Mouse (Mus musculus): ENCODE results near the gene Adgrd1. TPM values are rescaled to one million over a fixed set of nuclear protein-coding genes. Genes with fewer than 3 reads are reported as not detected.
A peak's percentile ranks its signal among the peaks of the same experiment; 100 is the strongest.

Adgrd1 gene
- polyA plus RNA-seq, 1 experiment from 2014 or later = 0.24 TPM

- no peak overlapping the region for H3K4me3 ChIP-seq
- no peak overlapping the region for H3K9ac ChIP-seq
- H3K27me3 ChIP-seq = no peaks in the 10 kb centered on the region
- no peak overlapping the region for H3K4me2 ChIP-seq (replicated peaks)
- H3K9me3 ChIP-seq = no peaks in the 10 kb centered on the region
- H3K36me3 ChIP-seq = no peaks in the 10 kb centered on the region
- H3K4me1 ChIP-seq = peaks cover 28% of the 10 kb centered on the region
- H3K27ac ChIP-seq = no peak overlapping the region
- 57% methylated on average over 7 of the region's 7 CpGs for WGBS
- no peak for ATAC-seq (ENCODE audit: low FRiP score, low read depth)
These were observed 69.0 kb downstream of the Adgrd1 start for GRCm38 (mm10) chr5:129165595-129165994.

DNA sequence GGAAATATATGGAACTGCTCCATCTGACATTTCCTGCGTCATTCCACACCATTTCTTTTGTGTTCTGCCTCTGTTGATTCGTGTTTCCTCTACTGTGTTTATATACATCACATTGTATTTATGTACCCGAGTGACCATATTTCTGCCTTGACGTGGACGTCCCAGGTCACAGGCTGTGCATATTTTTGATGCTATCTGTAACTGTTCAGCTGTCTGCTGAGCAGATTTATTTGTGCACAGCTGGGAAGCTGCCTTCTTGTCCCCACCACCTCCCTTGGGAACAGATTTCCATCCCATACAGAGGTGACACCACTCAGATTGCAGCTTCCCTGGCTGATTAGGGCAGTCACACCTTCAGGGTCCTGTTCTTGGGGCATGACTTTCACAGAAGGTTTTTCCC lies 72.5 kb downstream of the Adgrd1 start:
- Histone ChIP-seq H3K27me3 (no peaks in the 10 kb centered on the region), H3K4me1 (peaks cover 23% of the 10 kb centered on the region), H3K4me2 (replicated peaks) (no peak overlapping the region), H3K4me3 (no peak overlapping the region), H3K9ac (no peak overlapping the region), H3K36me3 (no peaks in the 10 kb centered on the region), H3K9me3 (no peaks in the 10 kb centered on the region), H3K27ac (no peak overlapping the region)
- no peak for ATAC-seq (ENCODE audit: low FRiP score, low read depth)
- 52% methylated on average over 5 of the region's 5 CpGs for WGBS

DNA sequence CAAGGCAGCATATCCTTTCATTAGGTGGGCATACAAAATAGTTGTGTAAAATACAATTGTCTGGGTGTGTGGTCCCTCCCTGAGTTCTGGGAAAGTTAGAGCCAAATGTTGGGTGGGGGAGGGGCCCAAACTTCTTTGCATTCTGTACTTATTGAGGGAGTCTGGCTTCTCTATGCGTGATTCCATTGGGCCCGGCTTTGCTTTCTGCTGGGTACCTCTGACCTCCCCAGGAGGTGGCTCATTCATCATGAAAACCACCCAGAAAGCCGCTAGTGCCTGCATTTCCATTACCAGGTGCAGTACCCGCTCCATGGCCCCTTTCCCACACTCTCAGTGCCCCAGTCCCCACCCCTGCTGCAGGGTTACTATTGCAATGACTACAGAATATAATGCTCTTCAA lies 73.0 kb downstream of the Adgrd1 start:
- Histone ChIP-seq H3K27me3 (no peaks in the 10 kb centered on the region), H3K27ac (no peak overlapping the region), H3K9me3 (no peaks in the 10 kb centered on the region), H3K36me3 (no peaks in the 10 kb centered on the region), H3K4me2 (replicated peaks) (no peak overlapping the region), H3K4me1 (peaks cover 18% of the 10 kb centered on the region), H3K9ac (no peak overlapping the region), H3K4me3 (no peak overlapping the region)
- WGBS = 7% methylated on average over 4 of the region's 4 CpGs
- ATAC-seq (ENCODE audit: low FRiP score, low read depth) = no peak

GRCm38 (mm10) chr5:129172533-129172932 lies 76.0 kb downstream of the Adgrd1 start:
- Histone ChIP-seq H3K4me3 (no peak overlapping the region), H3K9me3 (no peaks in the 10 kb centered on the region), H3K9ac (no peak overlapping the region), H3K36me3 (no peaks in the 10 kb centered on the region), H3K27ac (no peak overlapping the region), H3K4me1 (peaks cover 11% of the 10 kb centered on the region), H3K4me2 (replicated peaks) (no peak overlapping the region), H3K27me3 (no peaks in the 10 kb centered on the region)
- ATAC-seq (ENCODE audit: low FRiP score, low read depth) = no peak
- WGBS = 79% methylated on average over 6 of the region's 6 CpGs

- H3K9me3 ChIP-seq = no peaks in the 10 kb centered on the region
- no peak overlapping the region for H3K4me2 ChIP-seq (replicated peaks)
- H3K27me3 ChIP-seq = peaks cover 2% of the 10 kb centered on the region; the same call in 1 of the 2 replicates
- no peak for ATAC-seq (ENCODE audit: low FRiP score, low read depth)
- no peak overlapping the region for H3K4me3 ChIP-seq
- H3K9ac ChIP-seq = no peak overlapping the region
- H3K36me3 ChIP-seq = no peaks in the 10 kb centered on the region
- H3K4me1 ChIP-seq = no peaks in the 10 kb centered on the region
- H3K27ac ChIP-seq = no peak overlapping the region
- WGBS = 50% methylated on average over 3 of the region's 3 CpGs
These were observed 79.4 kb downstream of the Adgrd1 start for GRCm38 (mm10) chr5:129175925-129176324.

DNA sequence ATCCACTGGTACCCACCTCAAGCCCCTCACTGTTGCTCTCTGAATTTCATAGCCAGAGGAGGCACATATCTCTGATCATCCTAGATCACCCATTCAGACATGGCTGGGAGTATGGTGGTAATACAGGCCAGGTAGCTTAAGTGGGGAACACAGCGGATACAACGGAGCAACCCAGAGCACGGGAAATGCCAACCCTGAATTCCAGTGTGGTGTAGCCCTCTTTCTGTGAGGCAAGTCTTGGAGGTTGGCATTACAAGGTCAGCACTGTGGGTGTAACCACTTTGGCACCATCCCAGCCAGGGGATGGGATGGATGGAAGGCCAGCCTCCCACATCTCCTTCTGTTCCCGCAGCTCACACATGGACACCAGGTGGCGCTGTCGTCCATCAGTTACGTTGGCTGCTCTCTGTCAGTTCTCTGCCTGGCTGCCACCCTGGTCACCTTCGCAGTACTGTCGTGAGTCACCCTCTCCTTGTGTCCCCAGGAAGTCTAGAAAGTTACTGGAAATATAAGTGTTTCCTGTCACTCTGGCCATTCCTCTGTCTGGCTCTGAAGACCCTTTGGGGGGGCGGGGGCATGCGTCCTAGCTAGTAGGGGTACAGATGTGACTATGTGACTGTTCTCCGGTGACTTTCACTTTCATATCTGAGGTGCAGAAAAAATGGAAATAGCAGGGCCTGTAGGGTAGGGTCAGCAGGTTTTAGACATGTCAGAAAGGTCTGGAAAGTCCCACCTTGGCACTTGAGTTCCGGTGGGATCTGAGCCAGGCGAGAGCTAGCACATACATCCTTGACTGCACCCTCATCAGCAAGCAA lies 81.4 kb downstream of the Adgrd1 start:
- Histone ChIP-seq H3K4me3 (no peak overlapping the region), H3K4me2 (replicated peaks) (0 out of 2 replicates have a peak overlapping the region, but pooled peaks have one; percentile 25), H3K9ac (no peak overlapping the region), H3K4me1 (no peaks in the 10 kb centered on the region), H3K27me3 (peaks cover 20% of the 10 kb centered on the region), H3K27ac (no peak overlapping the region), H3K9me3 (no peaks in the 10 kb centered on the region), H3K36me3 (no peaks in the 10 kb centered on the region)
- ATAC-seq (ENCODE audit: low FRiP score, low read depth) = peak; percentile 44
- 49% methylated on average over 14 of the region's 14 CpGs for WGBS

GRCm38 (mm10) chr5:129179356-129179755 lies 82.8 kb downstream of the Adgrd1 start:
- no peaks in the 10 kb centered on the region for H3K4me1 ChIP-seq
- no peak overlapping the region for H3K4me2 ChIP-seq (replicated peaks)
- H3K36me3 ChIP-seq = no peaks in the 10 kb centered on the region
- H3K9ac ChIP-seq = no peak overlapping the region
- 93% methylated on average over 6 of the region's 6 CpGs for WGBS
- no peaks in the 10 kb centered on the region for H3K9me3 ChIP-seq
- no peak overlapping the region for H3K27ac ChIP-seq
- no peak for ATAC-seq (ENCODE audit: low FRiP score, low read depth)
- peaks cover 24% of the 10 kb centered on the region for H3K27me3 ChIP-seq
- no peak overlapping the region for H3K4me3 ChIP-seq

- 60% methylated on average over 17 of the region's 17 CpGs for WGBS
- no peak for ATAC-seq (ENCODE audit: low FRiP score, low read depth)
- Histone ChIP-seq H3K9me3 (no peaks in the 10 kb centered on the region), H3K36me3 (no peaks in the 10 kb centered on the region), H3K4me1 (no peaks in the 10 kb centered on the region), H3K27me3 (peaks cover 29% of the 10 kb centered on the region), H3K4me2 (replicated peaks) (no peak overlapping the region), H3K27ac (no peak overlapping the region), H3K9ac (no peak overlapping the region), H3K4me3 (no peak overlapping the region)
These were observed 83.6 kb downstream of the Adgrd1 start for GRCm38 (mm10) chr5:129179995-129180714.

DNA sequence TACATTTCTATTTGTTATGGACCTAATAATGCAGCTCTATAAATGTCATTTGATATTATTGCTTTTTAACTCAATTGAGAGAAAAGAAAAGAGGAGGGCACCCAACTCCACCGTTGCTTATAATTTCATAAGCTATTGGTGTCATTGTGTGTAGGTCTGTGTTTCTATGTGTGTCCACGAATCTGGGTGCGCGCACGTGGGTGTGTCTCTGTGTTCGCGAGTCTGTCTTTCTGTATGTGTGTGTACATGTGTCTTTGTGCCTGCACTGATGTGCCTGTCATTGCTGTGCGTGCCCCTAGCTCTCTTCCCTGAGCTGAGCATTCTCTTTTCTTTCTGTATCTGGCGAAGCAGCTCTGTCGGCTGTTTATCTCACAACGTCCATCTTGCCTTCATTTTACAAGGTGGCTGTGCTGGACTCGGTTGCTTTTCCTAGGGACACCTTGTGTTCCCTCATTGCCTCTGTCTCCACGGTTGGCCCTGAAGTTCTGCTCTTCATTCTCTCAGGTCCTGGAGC lies 84.2 kb downstream of the Adgrd1 start:
- ATAC-seq (ENCODE audit: low FRiP score, low read depth) = no peak
- peaks cover 29% of the 10 kb centered on the region for H3K27me3 ChIP-seq
- H3K27ac ChIP-seq = no peak overlapping the region
- H3K9me3 ChIP-seq = no peaks in the 10 kb centered on the region
- 75% methylated on average over 13 of the region's 13 CpGs for WGBS
- no peak overlapping the region for H3K4me2 ChIP-seq (replicated peaks)
- H3K4me1 ChIP-seq = no peaks in the 10 kb centered on the region
- H3K4me3 ChIP-seq = no peak overlapping the region
- no peak overlapping the region for H3K9ac ChIP-seq
- H3K36me3 ChIP-seq = no peaks in the 10 kb centered on the region

GRCm38 (mm10) chr5:129181450-129181849 lies 84.9 kb downstream of the Adgrd1 start:
- Histone ChIP-seq H3K4me2 (replicated peaks) (no peak overlapping the region), H3K4me1 (no peaks in the 10 kb centered on the region), H3K4me3 (no peak overlapping the region), H3K27ac (no peak overlapping the region), H3K9me3 (no peaks in the 10 kb centered on the region), H3K27me3 (peaks cover 29% of the 10 kb centered on the region), H3K9ac (no peak overlapping the region), H3K36me3 (no peaks in the 10 kb centered on the region)
- 61% methylated on average over 5 of the region's 5 CpGs for WGBS
- no peak for ATAC-seq (ENCODE audit: low FRiP score, low read depth)

GRCm38 (mm10) chr5:129182554-129182953 lies 86.0 kb downstream of the Adgrd1 start:
- 33% methylated on average over 8 of the region's 8 CpGs for WGBS
- H3K4me2 ChIP-seq (replicated peaks) = no peak overlapping the region
- H3K9ac ChIP-seq = no peak overlapping the region
- H3K27me3 ChIP-seq = peaks cover 29% of the 10 kb centered on the region
- H3K9me3 ChIP-seq = no peaks in the 10 kb centered on the region
- no peak overlapping the region for H3K4me3 ChIP-seq
- ATAC-seq (ENCODE audit: low FRiP score, low read depth) = no peak
- H3K36me3 ChIP-seq = no peaks in the 10 kb centered on the region
- H3K27ac ChIP-seq = no peak overlapping the region
- H3K4me1 ChIP-seq = no peaks in the 10 kb centered on the region

GRCm38 (mm10) chr5:129186260-129186659 lies 89.7 kb downstream of the Adgrd1 start:
- Histone ChIP-seq H3K36me3 (no peaks in the 10 kb centered on the region), H3K9ac (no peak overlapping the region), H3K4me1 (no peaks in the 10 kb centered on the region), H3K4me2 (replicated peaks) (no peak overlapping the region), H3K27me3 (peaks cover 23% of the 10 kb centered on the region), H3K4me3 (no peak overlapping the region), H3K9me3 (no peaks in the 10 kb centered on the region), H3K27ac (no peak overlapping the region)
- 7% methylated on average over 2 of the region's 2 CpGs for WGBS
- no peak for ATAC-seq (ENCODE audit: low FRiP score, low read depth)
